Mouse (Mus musculus) liver, postnatal 0 days (tissue): Measurements from ENCODE around the gene Yap1.

Experiments
- CTCF ChIP-seq: sonication (generic); IDR thresholded peaks from 2 replicates; pipeline ENCODE4 v1.5.1; 2016; ENCODE audit warnings: antibody characterized with exemption, low read depth
- EP300 ChIP-seq: IDR thresholded peaks from 2 replicates; pipeline ENCODE4 v1.6.1; 2016; ENCODE audit warnings: antibody characterized with exemption, low read depth, mild to moderate bottlenecking

DNA sequence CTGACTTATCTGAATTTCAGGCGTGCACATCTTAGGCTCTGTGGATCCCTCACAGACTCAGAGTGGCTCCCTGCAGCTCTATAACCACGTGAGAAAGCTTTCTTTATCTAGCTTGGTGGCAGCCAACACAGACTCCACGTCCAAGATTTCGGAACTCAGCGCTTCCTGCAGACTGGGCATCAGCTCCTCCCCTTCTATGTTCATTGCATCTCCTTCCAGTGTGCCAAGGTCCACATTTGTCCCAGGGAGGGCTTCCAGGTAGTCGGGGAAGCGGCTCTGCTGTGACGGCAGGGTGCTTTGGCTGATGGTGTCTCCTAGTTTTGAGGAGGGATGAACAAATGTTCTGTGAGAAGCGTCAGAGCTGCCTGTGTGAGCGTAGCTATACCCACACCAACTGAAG is 70.0 kb downstream of the Yap1 start:
- TF ChIP-seq CTCF: no peak
- no peak for TF ChIP-seq EP300
